Mouse (Mus musculus) testis, adult 2 months (tissue): ENCODE results near the gene Ap5s1.

Experiments
- CTCF ChIP-seq: fragments of 200-500 bp; IDR thresholded peaks from 2 replicates; pipeline ENCODE4 v1.5.1; 2012; ENCODE audit warnings: low read depth, mild to moderate bottlenecking, inconsistent platforms, low read length, moderate library complexity; ENCODE audit not compliant: control insufficient read depth, insufficient read depth, insufficient replicate concordance
- POLR2A ChIP-seq: fragments of 200-500 bp; IDR thresholded peaks from 2 replicates; pipeline ENCODE4 v1.6.1; 2012; ENCODE audit warnings: low read depth, mild to moderate bottlenecking, inconsistent platforms, low read length, moderate library complexity; ENCODE audit not compliant: control insufficient read depth

- TF ChIP-seq POLR2A (no peak), CTCF (no peak)
Measured at GRCm38 (mm10) chr2:131163924-131164323, 43.0 kb upstream of the Ap5s1 start.
